Mouse (Mus musculus): ENCODE data around the gene Limd1. TPM values are rescaled to one million over a fixed set of nuclear protein-coding genes. Genes with fewer than 3 reads are reported as not detected.

Limd1 gene
- polyA plus RNA-seq, 1 experiment from 2014 or later: 37.5 TPM

DNA sequence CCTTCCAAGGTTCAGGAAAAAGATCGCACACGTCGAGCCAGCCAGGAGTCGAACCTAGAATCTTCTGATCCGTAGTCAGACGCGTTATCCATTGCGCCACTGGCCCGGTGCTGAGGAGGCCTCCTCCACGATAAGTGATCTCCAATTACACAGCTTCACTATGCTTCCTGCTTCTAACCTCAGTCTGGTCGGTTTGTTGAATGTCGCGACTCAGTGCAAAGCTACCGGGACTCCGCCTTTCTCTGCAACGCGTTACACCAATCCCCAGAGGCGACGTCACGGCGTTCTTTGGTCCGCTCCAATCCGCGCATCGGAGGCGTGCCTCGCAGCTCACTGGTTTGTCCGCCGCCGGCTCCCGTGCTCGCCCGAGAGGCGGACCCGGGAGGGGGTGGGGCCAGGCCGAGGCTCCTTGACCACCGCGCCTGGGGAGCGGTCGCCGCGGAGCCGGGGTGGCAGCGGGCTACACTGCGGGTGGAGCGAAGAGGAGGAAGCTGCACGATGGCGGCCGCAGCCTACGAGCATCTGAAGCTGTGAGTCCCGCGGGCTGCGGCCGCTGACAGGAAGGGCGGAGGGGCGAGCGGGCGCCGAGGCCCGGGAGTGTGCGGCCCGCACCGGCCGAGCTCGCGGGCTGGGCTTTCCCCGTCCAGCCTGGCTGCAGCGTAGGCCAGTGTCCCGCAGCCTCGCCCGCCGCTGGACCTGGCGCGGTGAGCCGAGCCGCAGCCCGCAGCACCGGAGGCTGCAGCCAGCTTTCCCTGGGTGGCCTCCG, 51.1 kb downstream of the Limd1 start, which contains the start of gene Sacm1l:
Gene Sacm1l (plus strand): TSS at position 368 of the 766 bp plus-strand sequence.
- no peaks in the 10 kb centered on the region for H3K36me3 ChIP-seq (ENCODE audit: control insufficient read depth, insufficient read depth, low read length)
- peak within 1 kb of the TSS; percentile 89 for H3K9ac ChIP-seq (ENCODE audit: low read depth, low read length)
- peak within 1 kb of the TSS; percentile 61 for H3K4me2 ChIP-seq (replicated peaks; ENCODE audit: low read depth, low read length)
- H3K27ac ChIP-seq (ENCODE audit: low read depth, low read length): peak within 1 kb of the TSS; percentile 95
- no peaks in the 10 kb centered on the region for H3K9me3 ChIP-seq (ENCODE audit: control insufficient read depth, low read length)
- ATAC-seq (ENCODE audit: low FRiP score) (peak; percentile 99), DNase-seq (ENCODE audit: low spot score) (peak; percentile 99)
- H3K4me1 ChIP-seq (replicated peaks; ENCODE audit: control insufficient read depth, insufficient read depth, low read length): no peaks in the 10 kb centered on the region
- no peaks in the 10 kb centered on the region for H3K27me3 ChIP-seq (ENCODE audit: control insufficient read depth, insufficient read depth, low read length)
- WGBS: under 1% methylated on average over 77 of the region's 79 CpGs
- H3K4me3 ChIP-seq (ENCODE audit: low read depth, low read length): peak within 1 kb of the TSS; percentile 92

- Histone ChIP-seq H3K4me3 (ENCODE audit: low read depth, low read length) (peak overlapping the region; percentile 92), H3K9me3 (ENCODE audit: control insufficient read depth, low read length) (no peaks in the 10 kb centered on the region), H3K36me3 (ENCODE audit: control insufficient read depth, insufficient read depth, low read length) (no peaks in the 10 kb centered on the region), H3K27ac (ENCODE audit: low read depth, low read length) (peak overlapping the region; percentile 95), H3K27me3 (ENCODE audit: control insufficient read depth, insufficient read depth, low read length) (no peaks in the 10 kb centered on the region), H3K4me2 (replicated peaks; ENCODE audit: low read depth, low read length) (peak overlapping the region; percentile 61), H3K9ac (ENCODE audit: low read depth, low read length) (peak overlapping the region; percentile 89), H3K4me1 (replicated peaks; ENCODE audit: control insufficient read depth, insufficient read depth, low read length) (no peaks in the 10 kb centered on the region)
- under 1% methylated on average over 13 of the region's 13 CpGs for WGBS
- no peak for DNase-seq (ENCODE audit: low spot score)
- ATAC-seq (ENCODE audit: low FRiP score): no peak
These were observed 51.6 kb downstream of the Limd1 start for GRCm38 (mm10) chr9:123530158-123530475.

- WGBS: 50% methylated on average over 11 of the region's 11 CpGs
- Histone ChIP-seq H3K27ac (ENCODE audit: low read depth, low read length) (peak overlapping the region; percentile 95; the same call in 1 of the 2 replicates), H3K27me3 (ENCODE audit: control insufficient read depth, insufficient read depth, low read length) (no peaks in the 10 kb centered on the region), H3K9ac (ENCODE audit: low read depth, low read length) (peak overlapping the region; percentile 89), H3K9me3 (ENCODE audit: control insufficient read depth, low read length) (no peaks in the 10 kb centered on the region), H3K4me3 (ENCODE audit: low read depth, low read length) (peak overlapping the region; percentile 92), H3K4me2 (replicated peaks; ENCODE audit: low read depth, low read length) (peak overlapping the region; percentile 61), H3K36me3 (ENCODE audit: control insufficient read depth, insufficient read depth, low read length) (no peaks in the 10 kb centered on the region), H3K4me1 (replicated peaks; ENCODE audit: control insufficient read depth, insufficient read depth, low read length) (no peaks in the 10 kb centered on the region)
- ATAC-seq (ENCODE audit: low FRiP score): no peak
- DNase-seq (ENCODE audit: low spot score): no peak
These were observed 52.1 kb downstream of the Limd1 start for GRCm38 (mm10) chr9:123530566-123531130.

GRCm38 (mm10) chr9:123531234-123531633, 52.7 kb downstream of the Limd1 start:
- no peak for ATAC-seq (ENCODE audit: low FRiP score)
- Histone ChIP-seq H3K36me3 (ENCODE audit: control insufficient read depth, insufficient read depth, low read length) (no peaks in the 10 kb centered on the region), H3K4me2 (replicated peaks; ENCODE audit: low read depth, low read length) (peak overlapping the region; percentile 61; the same call in 1 of the 2 replicates), H3K9me3 (ENCODE audit: control insufficient read depth, low read length) (no peaks in the 10 kb centered on the region), H3K4me3 (ENCODE audit: low read depth, low read length) (no peak overlapping the region), H3K27ac (ENCODE audit: low read depth, low read length) (no peak overlapping the region), H3K27me3 (ENCODE audit: control insufficient read depth, insufficient read depth, low read length) (no peaks in the 10 kb centered on the region), H3K9ac (ENCODE audit: low read depth, low read length) (no peak overlapping the region), H3K4me1 (replicated peaks; ENCODE audit: control insufficient read depth, insufficient read depth, low read length) (no peaks in the 10 kb centered on the region)
- no peak for DNase-seq (ENCODE audit: low spot score)

DNA sequence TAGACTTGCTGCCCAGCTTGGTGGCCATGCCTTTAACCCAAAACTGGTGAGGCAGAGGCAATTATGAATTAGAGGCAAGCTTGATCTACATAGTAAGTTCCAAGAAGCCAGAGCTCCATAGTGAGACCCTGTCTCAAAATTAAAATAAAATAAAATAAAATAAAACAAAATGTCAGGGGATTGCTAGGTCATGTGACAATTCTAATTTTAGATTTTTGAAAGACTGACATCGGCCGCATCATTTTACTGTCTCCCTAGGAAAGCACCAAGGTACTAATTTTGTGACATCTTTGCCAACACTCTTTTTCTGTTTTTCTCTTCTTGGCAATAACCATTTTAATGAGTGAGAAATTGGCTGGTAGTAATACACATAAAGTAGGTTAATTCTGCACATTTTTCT, 58.1 kb downstream of the Limd1 start:
- H3K9me3 ChIP-seq (ENCODE audit: control insufficient read depth, low read length): no peaks in the 10 kb centered on the region
- no peak overlapping the region for H3K4me2 ChIP-seq (replicated peaks; ENCODE audit: low read depth, low read length)
- 97% methylated on average over 2 of the region's 2 CpGs for WGBS
- no peak for DNase-seq (ENCODE audit: low spot score)
- no peaks in the 10 kb centered on the region for H3K27me3 ChIP-seq (ENCODE audit: control insufficient read depth, insufficient read depth, low read length)
- H3K4me3 ChIP-seq (ENCODE audit: low read depth, low read length): no peak overlapping the region
- H3K9ac ChIP-seq (ENCODE audit: low read depth, low read length): no peak overlapping the region
- no peak overlapping the region for H3K27ac ChIP-seq (ENCODE audit: low read depth, low read length)
- no peaks in the 10 kb centered on the region for H3K4me1 ChIP-seq (replicated peaks; ENCODE audit: control insufficient read depth, insufficient read depth, low read length)
- no peaks in the 10 kb centered on the region for H3K36me3 ChIP-seq (ENCODE audit: control insufficient read depth, insufficient read depth, low read length)
- no peak for ATAC-seq (ENCODE audit: low FRiP score)

DNA sequence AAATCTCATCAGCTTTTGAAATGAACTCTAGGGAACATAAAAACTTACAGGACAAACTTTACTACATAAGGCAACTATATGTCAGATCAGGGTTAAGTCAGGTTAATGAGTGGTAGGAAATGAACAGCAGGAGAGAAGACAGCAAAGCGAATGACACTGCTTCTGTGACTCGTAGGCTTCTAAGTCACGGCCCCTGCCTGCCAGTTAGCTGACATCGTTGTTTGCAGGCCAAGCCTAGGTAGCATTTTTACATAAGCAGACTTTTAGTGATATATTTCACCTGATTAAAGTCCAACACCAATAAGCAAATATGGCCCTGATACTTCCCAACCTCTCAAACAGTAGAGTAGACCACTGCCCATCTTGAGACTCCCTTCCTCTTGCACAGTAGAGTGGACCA, 59.7 kb downstream of the Limd1 start:
- no peak overlapping the region for H3K27ac ChIP-seq (ENCODE audit: low read depth, low read length)
- H3K4me1 ChIP-seq (replicated peaks; ENCODE audit: control insufficient read depth, insufficient read depth, low read length): no peaks in the 10 kb centered on the region
- H3K4me3 ChIP-seq (ENCODE audit: low read depth, low read length): no peak overlapping the region
- no peak overlapping the region for H3K4me2 ChIP-seq (replicated peaks; ENCODE audit: low read depth, low read length)
- ATAC-seq (ENCODE audit: low FRiP score): no peak
- H3K36me3 ChIP-seq (ENCODE audit: control insufficient read depth, insufficient read depth, low read length): no peaks in the 10 kb centered on the region
- 58% methylated on average over 4 of the region's 4 CpGs for WGBS
- DNase-seq (ENCODE audit: low spot score): no peak
- no peaks in the 10 kb centered on the region for H3K27me3 ChIP-seq (ENCODE audit: control insufficient read depth, insufficient read depth, low read length)
- H3K9me3 ChIP-seq (ENCODE audit: control insufficient read depth, low read length): no peaks in the 10 kb centered on the region
- no peak overlapping the region for H3K9ac ChIP-seq (ENCODE audit: low read depth, low read length)

DNA sequence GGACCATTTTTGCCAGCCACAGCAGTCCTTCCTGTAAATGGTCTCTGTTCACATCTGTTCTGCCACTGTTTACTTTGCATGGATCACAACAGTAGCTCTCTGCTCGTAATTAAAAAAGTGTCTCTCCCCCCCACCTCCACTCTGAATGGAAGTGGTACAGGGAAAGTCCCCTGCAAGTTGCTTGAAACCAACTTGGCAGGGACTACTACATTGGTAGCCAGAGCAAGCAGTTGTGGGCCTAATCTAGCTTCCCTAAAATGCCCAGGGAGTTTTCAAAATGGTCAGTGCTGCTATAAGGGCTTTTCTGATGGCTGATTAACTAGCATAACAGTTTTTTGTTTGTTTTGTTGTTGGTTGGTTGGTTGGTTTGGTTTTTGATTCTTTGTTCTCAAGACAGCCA, 60.6 kb downstream of the Limd1 start:
- Histone ChIP-seq H3K27ac (ENCODE audit: low read depth, low read length) (no peak overlapping the region), H3K9ac (ENCODE audit: low read depth, low read length) (no peak overlapping the region), H3K4me2 (replicated peaks; ENCODE audit: low read depth, low read length) (no peak overlapping the region), H3K36me3 (ENCODE audit: control insufficient read depth, insufficient read depth, low read length) (no peaks in the 10 kb centered on the region), H3K9me3 (ENCODE audit: control insufficient read depth, low read length) (no peaks in the 10 kb centered on the region), H3K4me1 (replicated peaks; ENCODE audit: control insufficient read depth, insufficient read depth, low read length) (no peaks in the 10 kb centered on the region), H3K4me3 (ENCODE audit: low read depth, low read length) (no peak overlapping the region), H3K27me3 (ENCODE audit: control insufficient read depth, insufficient read depth, low read length) (no peaks in the 10 kb centered on the region)
- 71% methylated on average over 1 of the region's 1 CpGs for WGBS
- ATAC-seq (ENCODE audit: low FRiP score) (no peak), DNase-seq (ENCODE audit: low spot score) (no peak)

- Histone ChIP-seq H3K4me1 (replicated peaks; ENCODE audit: control insufficient read depth, insufficient read depth, low read length) (no peaks in the 10 kb centered on the region), H3K27me3 (ENCODE audit: control insufficient read depth, insufficient read depth, low read length) (no peaks in the 10 kb centered on the region), H3K9ac (ENCODE audit: low read depth, low read length) (no peak overlapping the region), H3K27ac (ENCODE audit: low read depth, low read length) (no peak overlapping the region), H3K9me3 (ENCODE audit: control insufficient read depth, low read length) (no peaks in the 10 kb centered on the region), H3K4me2 (replicated peaks; ENCODE audit: low read depth, low read length) (no peak overlapping the region), H3K4me3 (ENCODE audit: low read depth, low read length) (no peak overlapping the region), H3K36me3 (ENCODE audit: control insufficient read depth, insufficient read depth, low read length) (no peaks in the 10 kb centered on the region)
- no peak for ATAC-seq (ENCODE audit: low FRiP score)
- WGBS: 79% methylated on average over 2 of the region's 2 CpGs
- no peak for DNase-seq (ENCODE audit: low spot score)
These were observed 61.3 kb downstream of the Limd1 start for GRCm38 (mm10) chr9:123539823-123540222.

DNA sequence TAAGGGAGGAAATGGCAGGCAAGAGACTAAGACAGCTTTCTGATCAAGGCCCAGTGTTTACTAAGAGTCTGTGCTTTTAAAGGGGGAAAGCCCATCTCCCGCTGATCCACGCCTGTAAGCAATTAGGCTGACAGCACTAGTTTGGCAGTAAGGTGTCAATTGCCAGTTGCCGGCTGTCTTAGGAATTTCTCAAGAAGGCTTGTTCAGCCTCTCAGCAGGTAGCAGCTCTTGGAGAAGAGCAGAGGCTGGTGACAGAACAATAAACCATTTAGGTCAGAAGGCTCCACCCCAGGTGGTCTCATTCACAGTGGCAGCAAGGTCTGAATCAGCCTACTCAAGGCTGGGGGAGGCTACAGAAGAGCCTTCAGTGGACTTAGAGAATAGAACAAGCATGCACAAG, 76.1 kb downstream of the Limd1 start:
- Histone ChIP-seq H3K27me3 (ENCODE audit: control insufficient read depth, insufficient read depth, low read length) (no peaks in the 10 kb centered on the region), H3K9me3 (ENCODE audit: control insufficient read depth, low read length) (no peaks in the 10 kb centered on the region), H3K4me3 (ENCODE audit: low read depth, low read length) (no peak overlapping the region), H3K9ac (ENCODE audit: low read depth, low read length) (no peak overlapping the region), H3K36me3 (ENCODE audit: control insufficient read depth, insufficient read depth, low read length) (0 out of 2 replicates have a peak, but pooled peaks cover 3% of the 10 kb centered on the region), H3K4me1 (replicated peaks; ENCODE audit: control insufficient read depth, insufficient read depth, low read length) (no peaks in the 10 kb centered on the region), H3K27ac (ENCODE audit: low read depth, low read length) (no peak overlapping the region), H3K4me2 (replicated peaks; ENCODE audit: low read depth, low read length) (no peak overlapping the region)
- 12% methylated on average over 3 of the region's 3 CpGs for WGBS
- DNase-seq (ENCODE audit: low spot score): peak; percentile 36
- ATAC-seq (ENCODE audit: low FRiP score): no peak

Data from hindbrain, embryonic 11.5 days (tissue).